Mouse (Mus musculus) R1 (cell line): Measurements from ENCODE around the gene Astn2.

ENCODE experiments used
- DNase-seq: peaks from one replicate; pipeline ENCODE4 v3.0.0-alpha.2; 2018; ENCODE audit warnings: low read depth, low spot score

Astn2 gene

GRCm38 (mm10) chr4:65421272-65421671, 983.1 kb downstream of the Astn2 start:
- DNase-seq, result no peak

- DNase-seq, result peak; percentile 90
These were observed 983.9 kb downstream of the Astn2 start for GRCm38 (mm10) chr4:65420511-65420931.

- no peak for DNase-seq
These were observed 988.9 kb downstream of the Astn2 start for GRCm38 (mm10) chr4:65415507-65415906.

GRCm38 (mm10) chr4:65402836-65403634, 1001.4 kb downstream of the Astn2 start:
- DNase-seq, result no peak

GRCm38 (mm10) chr4:65402286-65402685, 1002.1 kb downstream of the Astn2 start:
- no peak for DNase-seq

DNA sequence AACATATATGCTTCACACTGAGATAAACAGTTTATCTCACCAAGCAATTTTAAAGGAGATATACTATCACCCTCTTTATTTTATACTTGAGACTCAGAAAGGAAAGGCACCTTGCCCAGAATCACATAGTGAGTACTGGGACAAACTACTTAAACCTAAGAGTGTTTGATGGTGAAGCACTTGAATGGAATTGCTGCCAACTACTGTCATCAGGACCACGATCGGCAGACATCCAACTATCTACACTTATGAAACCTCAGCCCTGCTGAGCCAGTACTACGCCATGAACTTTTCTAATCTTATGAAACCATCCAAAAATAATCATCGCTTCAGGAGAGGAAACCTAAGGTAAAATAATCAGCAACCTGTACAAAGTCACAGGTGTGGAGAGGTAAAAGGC, 1005.0 kb downstream of the Astn2 start:
- DNase-seq, result no peak

GRCm38 (mm10) chr4:65396806-65397205, 1007.6 kb downstream of the Astn2 start:
- no peak for DNase-seq

DNA sequence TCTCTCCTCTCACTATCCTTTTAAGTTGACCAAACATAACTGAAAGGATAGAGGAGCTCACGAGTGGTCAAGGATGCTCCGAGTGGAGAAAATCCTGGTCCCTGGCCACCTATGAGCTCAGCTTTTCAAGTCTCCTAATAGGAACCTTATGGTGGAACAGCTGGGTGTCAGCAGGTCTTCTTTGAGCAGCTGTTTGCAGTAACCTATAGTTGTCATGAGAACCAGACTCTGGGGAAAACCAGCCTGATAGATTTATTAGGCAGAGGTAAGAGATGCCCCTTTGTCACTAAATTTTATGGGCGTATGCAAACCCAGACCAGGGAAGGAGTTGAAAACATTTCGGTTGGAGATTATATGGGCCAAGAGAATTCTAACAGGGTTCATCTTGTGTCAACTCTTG, 1013.4 kb downstream of the Astn2 start:
- DNase-seq, result no peak

- DNase-seq, result no peak
These were observed 1021.3 kb downstream of the Astn2 start for GRCm38 (mm10) chr4:65383070-65383469.

GRCm38 (mm10) chr4:65379461-65379860, 1025.0 kb downstream of the Astn2 start:
- DNase-seq, result no peak

GRCm38 (mm10) chr4:65376571-65376970, 1027.8 kb downstream of the Astn2 start:
- DNase-seq, result no peak

DNA sequence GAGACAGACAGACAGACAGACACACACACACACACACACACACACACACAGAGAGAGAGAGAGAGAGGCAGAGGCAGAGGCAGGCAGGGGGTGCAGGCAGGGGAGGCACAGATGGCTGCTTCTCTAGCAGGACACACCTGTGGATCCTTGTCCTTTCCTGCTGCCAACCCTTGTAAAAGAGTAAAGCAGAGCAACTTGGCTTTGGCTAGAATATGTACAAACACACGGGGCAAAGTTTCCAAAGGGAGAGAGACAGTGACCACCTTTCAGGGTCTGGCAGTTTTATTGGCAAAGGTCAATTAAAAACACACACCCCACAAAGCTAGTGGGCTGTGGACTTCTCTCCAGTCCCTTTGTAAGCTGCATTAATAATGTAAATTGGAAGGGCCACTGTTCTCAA, 1030.6 kb downstream of the Astn2 start:
- DNase-seq, result no peak

DNA sequence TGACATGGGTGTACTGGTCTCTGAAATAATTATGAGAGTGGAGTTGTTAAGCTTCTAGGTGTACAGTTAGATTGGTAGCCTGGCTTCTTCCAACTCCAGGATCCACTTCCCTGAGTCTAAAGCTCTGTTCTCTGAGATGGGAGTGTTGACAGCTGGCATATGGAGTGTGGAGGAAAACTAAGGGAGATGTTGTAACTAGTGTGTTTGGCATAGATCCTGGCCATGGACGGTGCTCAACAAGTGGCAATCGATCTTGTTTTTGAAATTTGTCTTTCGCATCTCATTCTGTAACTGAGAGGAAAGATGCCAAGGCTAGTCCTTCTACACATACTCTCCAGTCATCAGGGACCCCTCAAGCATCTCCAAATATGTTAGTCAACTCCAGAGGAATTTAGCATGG, 1031.7 kb downstream of the Astn2 start:
- no peak for DNase-seq

GRCm38 (mm10) chr4:65367135-65367534, 1037.3 kb downstream of the Astn2 start:
- no peak for DNase-seq

DNA sequence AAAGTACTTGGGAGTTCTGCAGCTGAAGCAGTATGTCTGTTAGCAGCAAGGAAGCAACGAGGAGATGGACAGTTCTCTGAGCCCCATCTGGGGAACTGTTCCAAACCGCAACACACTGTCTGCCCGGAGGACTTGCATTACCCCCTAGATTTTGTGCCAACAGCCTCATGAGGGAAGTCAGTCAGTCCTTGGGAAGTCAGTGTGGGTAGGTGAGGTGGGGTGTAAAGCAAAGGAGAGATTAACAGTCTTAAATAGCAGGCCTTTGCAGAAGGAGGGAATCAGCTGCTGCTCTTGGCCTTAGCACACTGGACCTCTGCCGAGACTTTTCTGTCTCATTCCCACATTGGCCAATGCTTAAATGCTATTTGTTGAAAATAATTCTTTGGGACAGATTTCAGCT, 1049.8 kb downstream of the Astn2 start:
- no peak for DNase-seq

GRCm38 (mm10) chr4:65350521-65350920, 1053.9 kb downstream of the Astn2 start:
- DNase-seq, result no peak

DNA sequence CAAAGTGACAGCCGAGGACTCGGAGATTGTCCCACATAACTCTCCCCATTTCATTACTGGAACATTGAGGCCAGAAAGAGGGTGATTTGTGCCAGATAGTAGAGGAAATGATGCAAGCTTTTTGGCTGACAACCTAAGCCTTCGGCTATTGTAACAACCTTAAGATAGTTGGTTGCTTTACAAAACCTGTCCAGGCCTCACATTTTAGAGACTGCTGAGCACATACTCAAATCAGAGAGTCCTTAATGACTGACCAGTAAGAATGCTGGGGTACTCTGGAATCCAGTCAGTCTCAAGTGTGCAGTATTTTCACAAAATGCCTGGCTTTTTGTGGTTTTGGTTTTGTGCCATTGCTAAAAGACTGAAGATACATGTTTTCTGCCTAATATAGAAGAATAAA, 1062.6 kb downstream of the Astn2 start:
- no peak for DNase-seq

GRCm38 (mm10) chr4:65333718-65334117, 1070.7 kb downstream of the Astn2 start:
- DNase-seq, result no peak
